Mouse (Mus musculus) heart, postnatal 0 days (tissue): ENCODE measurements around the gene Cinp.

Source experiments
- CTCF ChIP-seq: IDR thresholded peaks from 2 replicates; pipeline ENCODE4 v1.5.1; 2016; ENCODE audit warnings: antibody characterized with exemption, control low read depth, low read depth
- EP300 ChIP-seq: IDR thresholded peaks from 2 replicates; pipeline ENCODE4 v1.6.1; 2016; ENCODE audit warnings: antibody characterized with exemption, low read depth

DNA sequence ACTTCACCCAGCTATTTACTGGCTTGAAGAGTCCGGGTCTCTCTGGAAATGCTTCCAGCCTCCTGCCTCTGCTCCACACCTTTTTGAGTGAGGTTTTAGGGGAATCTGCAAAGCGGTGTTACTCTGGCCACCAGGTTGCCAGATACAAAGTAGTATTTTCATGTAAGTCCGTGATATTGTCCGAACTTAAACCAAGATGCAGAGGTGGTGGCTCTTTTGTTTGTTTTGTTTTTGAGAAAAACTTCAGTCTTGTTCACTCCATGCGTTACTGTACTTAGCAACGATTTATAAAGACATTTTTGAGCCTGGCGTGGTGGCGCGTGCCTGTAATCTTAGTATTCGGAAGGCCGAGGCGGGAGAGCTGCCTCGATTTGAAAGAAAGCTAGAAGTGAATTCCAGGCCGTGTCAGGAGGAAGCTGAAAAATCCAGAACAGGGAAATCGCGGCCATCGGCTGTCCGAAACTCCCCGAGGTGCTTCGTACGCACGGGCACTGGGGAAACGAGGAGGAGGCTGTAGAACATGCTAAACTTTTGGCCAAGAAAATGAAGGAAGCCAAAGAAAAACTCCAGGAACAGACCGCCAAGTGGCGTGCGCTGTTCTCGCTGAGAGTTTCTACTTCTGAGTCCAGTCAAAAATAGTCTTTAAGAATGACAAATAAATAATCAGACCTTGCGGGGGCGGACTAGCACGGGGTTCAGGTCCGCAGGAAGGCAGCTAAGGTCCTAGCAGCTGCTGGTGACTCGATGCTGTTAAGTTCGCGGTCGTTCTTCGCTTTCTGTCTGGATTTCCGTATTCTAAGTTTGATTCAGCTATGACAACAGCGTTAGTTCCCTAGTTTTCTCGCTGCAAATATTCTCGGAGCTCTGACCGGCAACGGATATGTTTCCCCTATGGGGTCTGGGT is 44.5 kb downstream of the Cinp start:
- no peak for TF ChIP-seq CTCF
- TF ChIP-seq EP300, result no peak
